Mouse (Mus musculus): ENCODE results near the gene Sspn.

- TF ChIP-seq POLR2A (IDR thresholded peaks at IDR 0.05; ENCODE audit: control insufficient read depth in 1 of 2, insufficient read depth in 1 of 2, low read depth in 1 of 2, low read length in 2 of 2, poor library complexity in 1 of 2) = no peak
- no peak for TF ChIP-seq CTCF (IDR thresholded peaks at IDR 0.05 in 2 of 3, conservative IDR thresholded peaks at IDR 0.05 in 1 of 3; ENCODE audit: control insufficient read depth in 1 of 3, insufficient read depth in 1 of 3, low read depth in 2 of 3, low read length in 3 of 3, poor library complexity in 1 of 3, severe bottlenecking in 1 of 3)
- TF ChIP-seq TAL1 (IDR thresholded peaks at IDR 0.05; ENCODE audit: low read length) = no peak
- no peak for TF ChIP-seq USF1 (IDR thresholded peaks at IDR 0.05; ENCODE audit: low read depth, low read length)
- TF ChIP-seq ETS1 (IDR thresholded peaks at IDR 0.05; ENCODE audit: low read depth, low read length) = no peak
- TF ChIP-seq ZNF384 (IDR thresholded peaks at IDR 0.05; ENCODE audit: low read depth, low read length) = no peak
- no peak for TF ChIP-seq MAX (IDR thresholded peaks at IDR 0.05; ENCODE audit: low read length)
- TF ChIP-seq MAZ (IDR thresholded peaks at IDR 0.05; ENCODE audit: low read depth, low read length) = no peak
- TF ChIP-seq ZMIZ1 (IDR thresholded peaks at IDR 0.05; ENCODE audit: low read depth, low read length) = no peak
Observed at GRCm38 (mm10) chr6:145891951-145892350, 39.5 kb upstream of the Sspn start.

Data from MEL (cell line).